Mouse (Mus musculus) stomach, postnatal 0 days (tissue): Measurements from ENCODE around the gene Tmem210.

Experiments used
- CTCF ChIP-seq: IDR thresholded peaks from 2 replicates; pipeline ENCODE4 v1.5.1; 2016; ENCODE audit warnings: antibody characterized with exemption, low read depth, mild to moderate bottlenecking, moderate library complexity
- EP300 ChIP-seq: optimal IDR thresholded peaks from 2 replicates; pipeline ENCODE3; 2016; ENCODE audit warnings: antibody characterized with exemption

GRCm38 (mm10) chr2:25303452-25303851, 15.5 kb downstream of the Tmem210 start:
- no peak for TF ChIP-seq CTCF
- TF ChIP-seq EP300 = no peak
